Mouse (Mus musculus): ENCODE data around the gene Thsd4. TPM values are rescaled to one million over a fixed set of nuclear protein-coding genes. Genes with fewer than 3 reads are reported as not detected.

Thsd4 gene
- polyA plus RNA-seq, 1 experiment from 2014 or later: 9.4 TPM

DNA sequence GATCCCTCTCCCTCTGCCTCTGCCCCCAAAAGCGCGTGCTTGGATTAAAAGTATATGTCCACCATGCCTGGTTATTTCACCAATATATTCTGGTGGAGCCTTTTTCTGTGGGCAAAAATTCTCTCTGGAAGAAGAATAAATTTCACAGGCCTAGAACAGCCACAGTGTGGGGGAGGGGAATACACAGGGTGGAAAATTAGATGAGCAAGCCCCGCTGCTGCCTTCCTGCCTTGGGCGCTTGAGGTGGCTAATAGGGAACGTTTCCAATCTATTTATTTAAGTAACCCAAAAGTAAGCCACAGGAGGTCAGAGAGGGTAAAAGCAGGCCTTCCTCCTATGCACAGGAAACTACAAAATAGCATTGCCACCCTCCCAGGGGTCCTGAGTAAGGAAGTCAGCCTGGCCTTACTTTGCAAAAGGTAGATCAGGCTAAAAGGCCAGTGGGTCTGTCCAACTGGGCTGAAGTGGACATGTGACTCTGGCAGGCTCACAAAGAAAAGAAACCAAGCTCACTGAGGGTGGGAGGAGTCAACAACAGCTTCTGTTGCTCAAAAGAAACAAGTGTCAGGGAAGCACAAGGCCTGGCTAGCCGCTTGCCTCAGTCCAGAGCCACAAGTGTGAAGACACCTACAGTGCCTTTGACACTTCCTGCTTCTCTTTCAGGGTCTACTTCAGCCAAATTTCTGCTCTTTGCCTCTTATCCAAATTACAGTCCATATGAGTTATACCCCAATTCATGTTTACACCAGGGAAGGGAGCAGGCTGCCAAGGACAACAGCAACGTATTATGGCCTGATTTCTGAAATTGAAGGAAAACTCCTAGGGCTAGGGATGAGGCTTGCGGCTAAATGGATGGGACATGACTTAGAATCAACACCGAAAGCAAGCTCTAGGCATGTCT, 289.6 kb downstream of the Thsd4 start:
- 61% methylated on average over 9 of the region's 9 CpGs for WGBS
- H3K4me2 ChIP-seq: no peak overlapping the region
- no peak overlapping the region for H3K9ac ChIP-seq
- H3K36me3 ChIP-seq (replicated peaks): no peaks in the 10 kb centered on the region
- H3K27me3 ChIP-seq: peaks cover 15% of the 10 kb centered on the region
- ATAC-seq (ENCODE audit: low FRiP score): no peak
- no peaks in the 10 kb centered on the region for H3K9me3 ChIP-seq
- no peak overlapping the region for H3K4me3 ChIP-seq (replicated peaks)
- peaks cover 19% of the 10 kb centered on the region for H3K4me1 ChIP-seq
- H3K27ac ChIP-seq: 0 out of 2 replicates have a peak overlapping the region, but pooled peaks have one; percentile 25

DNA sequence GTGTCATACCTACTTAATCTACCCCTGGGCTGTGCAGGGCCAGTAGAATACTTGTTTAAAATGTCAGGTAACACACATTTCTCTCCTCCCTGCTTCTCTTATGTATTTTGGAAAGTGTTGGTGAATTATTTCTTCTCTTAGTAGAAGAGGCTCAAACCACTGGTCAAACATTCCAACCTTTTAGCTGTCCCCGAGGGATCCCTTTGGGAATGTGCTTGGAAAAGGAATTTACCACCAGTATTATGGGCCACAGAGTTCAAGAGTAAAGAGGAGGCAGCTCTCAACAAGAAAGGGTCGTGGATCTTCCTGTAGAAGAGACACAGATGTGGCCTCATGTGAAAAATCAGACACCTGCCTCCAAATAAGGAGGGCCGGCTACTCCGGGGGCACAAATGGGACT, 292.4 kb downstream of the Thsd4 start:
- no peak overlapping the region for H3K4me3 ChIP-seq (replicated peaks)
- peaks cover 21% of the 10 kb centered on the region for H3K27me3 ChIP-seq
- H3K9ac ChIP-seq: no peak overlapping the region
- peaks cover 27% of the 10 kb centered on the region for H3K4me1 ChIP-seq
- H3K9me3 ChIP-seq: no peaks in the 10 kb centered on the region
- WGBS: 80% methylated on average over 4 of the region's 4 CpGs
- H3K4me2 ChIP-seq: no peak overlapping the region
- no peak overlapping the region for H3K27ac ChIP-seq
- ATAC-seq (ENCODE audit: low FRiP score): no peak
- no peaks in the 10 kb centered on the region for H3K36me3 ChIP-seq (replicated peaks)

GRCm38 (mm10) chr9:60227727-60228126, 294.1 kb downstream of the Thsd4 start:
- peaks cover 43% of the 10 kb centered on the region for H3K4me1 ChIP-seq
- no peaks in the 10 kb centered on the region for H3K9me3 ChIP-seq
- no peak overlapping the region for H3K4me3 ChIP-seq (replicated peaks)
- 83% methylated on average over 7 of the region's 7 CpGs for WGBS
- no peaks in the 10 kb centered on the region for H3K36me3 ChIP-seq (replicated peaks)
- ATAC-seq (ENCODE audit: low FRiP score): no peak
- H3K27me3 ChIP-seq: peaks cover 29% of the 10 kb centered on the region
- no peak overlapping the region for H3K27ac ChIP-seq
- no peak overlapping the region for H3K9ac ChIP-seq
- no peak overlapping the region for H3K4me2 ChIP-seq

DNA sequence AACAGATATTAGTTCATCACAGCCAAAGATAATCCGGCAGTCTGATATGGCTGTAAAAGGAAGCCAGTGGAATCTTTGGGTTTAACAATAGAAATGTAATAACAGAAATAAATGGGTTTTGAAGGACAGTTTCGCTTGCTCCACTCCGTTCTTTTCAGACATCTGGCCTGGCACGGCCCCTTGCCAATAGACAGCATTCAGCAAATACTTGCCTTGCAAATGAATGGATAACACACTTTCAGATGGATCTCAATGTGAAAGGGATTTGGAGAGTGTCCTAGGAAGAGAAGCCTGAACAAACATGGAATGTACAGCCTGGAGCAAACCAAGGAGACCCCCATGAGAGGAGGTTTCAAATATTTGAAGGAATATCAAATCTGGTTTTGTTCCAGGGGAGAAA, 295.2 kb downstream of the Thsd4 start:
- no peak for ATAC-seq (ENCODE audit: low FRiP score)
- Histone ChIP-seq H3K9me3 (no peaks in the 10 kb centered on the region), H3K4me1 (peaks cover 32% of the 10 kb centered on the region), H3K4me2 (no peak overlapping the region), H3K4me3 (replicated peaks) (no peak overlapping the region), H3K9ac (no peak overlapping the region), H3K27me3 (peaks cover 33% of the 10 kb centered on the region), H3K27ac (no peak overlapping the region), H3K36me3 (replicated peaks) (no peaks in the 10 kb centered on the region)
- WGBS: 84% methylated on average over 4 of the region's 4 CpGs

- Histone ChIP-seq H3K27me3 (peaks cover 35% of the 10 kb centered on the region), H3K27ac (no peak overlapping the region), H3K36me3 (replicated peaks) (no peaks in the 10 kb centered on the region), H3K9me3 (no peaks in the 10 kb centered on the region), H3K4me3 (replicated peaks) (no peak overlapping the region), H3K4me1 (peaks cover 29% of the 10 kb centered on the region), H3K4me2 (no peak overlapping the region), H3K9ac (no peak overlapping the region)
- no peak for ATAC-seq (ENCODE audit: low FRiP score)
- 94% methylated on average over 14 of the region's 14 CpGs for WGBS
These were observed 295.7 kb downstream of the Thsd4 start for GRCm38 (mm10) chr9:60226155-60226554.

- 0 out of 2 replicates have a peak overlapping the region, but pooled peaks have one; percentile 27 for H3K27ac ChIP-seq
- H3K9ac ChIP-seq: no peak overlapping the region
- no peaks in the 10 kb centered on the region for H3K9me3 ChIP-seq
- H3K4me2 ChIP-seq: no peak overlapping the region
- no peaks in the 10 kb centered on the region for H3K36me3 ChIP-seq (replicated peaks)
- no peak for ATAC-seq (ENCODE audit: low FRiP score)
- WGBS: 85% methylated on average over 7 of the region's 7 CpGs
- H3K27me3 ChIP-seq: peaks cover 41% of the 10 kb centered on the region
- H3K4me1 ChIP-seq: peaks cover 25% of the 10 kb centered on the region
- no peak overlapping the region for H3K4me3 ChIP-seq (replicated peaks)
These were observed 296.4 kb downstream of the Thsd4 start for GRCm38 (mm10) chr9:60225453-60225852.

- peak; percentile 60 for ATAC-seq (ENCODE audit: low FRiP score)
- 7% methylated on average over 6 of the region's 6 CpGs for WGBS
- no peak overlapping the region for H3K9ac ChIP-seq
These were observed 297.7 kb downstream of the Thsd4 start for GRCm38 (mm10) chr9:60224039-60224695.

GRCm38 (mm10) chr9:60220431-60220830, 301.4 kb downstream of the Thsd4 start:
- Histone ChIP-seq H3K27me3 (peaks cover 35% of the 10 kb centered on the region), H3K36me3 (replicated peaks) (no peaks in the 10 kb centered on the region), H3K4me2 (no peak overlapping the region), H3K4me1 (peaks cover 24% of the 10 kb centered on the region), H3K9ac (no peak overlapping the region), H3K9me3 (no peaks in the 10 kb centered on the region), H3K27ac (no peak overlapping the region), H3K4me3 (replicated peaks) (no peak overlapping the region)
- 92% methylated on average over 2 of the region's 2 CpGs for WGBS
- no peak for ATAC-seq (ENCODE audit: low FRiP score)

More at GRCm38 (mm10) chr9:60224039-60224695, 297.7 kb downstream of the Thsd4 start:
- Histone ChIP-seq H3K9me3 (no peaks in the 10 kb centered on the region), H3K4me3 (replicated peaks) (no peak overlapping the region), H3K36me3 (replicated peaks) (no peaks in the 10 kb centered on the region), H3K4me1 (peaks cover 24% of the 10 kb centered on the region), H3K27me3 (peaks cover 40% of the 10 kb centered on the region), H3K4me2 (0 out of 2 replicates have a peak overlapping the region, but pooled peaks have one; percentile 11), H3K27ac (peak overlapping the region; percentile 62)

DNA sequence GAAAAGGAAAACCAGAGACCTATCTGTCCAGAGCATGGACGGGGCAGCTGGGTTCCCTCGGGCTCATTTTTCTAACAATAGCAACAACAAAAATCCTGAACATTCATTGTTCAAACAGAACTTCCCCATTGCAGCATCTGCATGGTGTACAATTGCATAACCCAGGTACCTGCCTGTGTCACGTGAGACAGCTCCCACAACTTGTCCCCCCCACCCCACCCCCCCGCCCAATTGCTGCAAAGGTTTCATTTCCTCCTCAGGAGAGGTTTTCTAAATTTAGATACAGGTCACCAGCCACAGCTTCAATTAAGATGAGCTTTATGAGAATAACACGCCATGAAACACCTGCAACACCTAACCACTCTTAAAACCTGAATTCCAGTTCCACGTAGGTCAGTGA, 303.4 kb downstream of the Thsd4 start:
- no peak overlapping the region for H3K4me2 ChIP-seq
- H3K36me3 ChIP-seq (replicated peaks): no peaks in the 10 kb centered on the region
- no peaks in the 10 kb centered on the region for H3K9me3 ChIP-seq
- ATAC-seq (ENCODE audit: low FRiP score): no peak
- H3K9ac ChIP-seq: no peak overlapping the region
- WGBS: 80% methylated on average over 6 of the region's 6 CpGs
- H3K27me3 ChIP-seq: peaks cover 28% of the 10 kb centered on the region
- H3K4me1 ChIP-seq: peaks cover 5% of the 10 kb centered on the region
- H3K27ac ChIP-seq: no peak overlapping the region
- H3K4me3 ChIP-seq (replicated peaks): no peak overlapping the region

- no peak overlapping the region for H3K9ac ChIP-seq
- no peak overlapping the region for H3K4me3 ChIP-seq (replicated peaks)
- 0 out of 2 replicates have a peak, but pooled peaks cover 14% of the 10 kb centered on the region for H3K27me3 ChIP-seq
- no peak for ATAC-seq (ENCODE audit: low FRiP score)
- no peak overlapping the region for H3K27ac ChIP-seq
- 91% methylated on average over 6 of the region's 6 CpGs for WGBS
- no peaks in the 10 kb centered on the region for H3K36me3 ChIP-seq (replicated peaks)
- no peaks in the 10 kb centered on the region for H3K4me1 ChIP-seq
- H3K4me2 ChIP-seq: no peak overlapping the region
- H3K9me3 ChIP-seq: no peaks in the 10 kb centered on the region
These were observed 305.8 kb downstream of the Thsd4 start for GRCm38 (mm10) chr9:60216029-60216428.

DNA sequence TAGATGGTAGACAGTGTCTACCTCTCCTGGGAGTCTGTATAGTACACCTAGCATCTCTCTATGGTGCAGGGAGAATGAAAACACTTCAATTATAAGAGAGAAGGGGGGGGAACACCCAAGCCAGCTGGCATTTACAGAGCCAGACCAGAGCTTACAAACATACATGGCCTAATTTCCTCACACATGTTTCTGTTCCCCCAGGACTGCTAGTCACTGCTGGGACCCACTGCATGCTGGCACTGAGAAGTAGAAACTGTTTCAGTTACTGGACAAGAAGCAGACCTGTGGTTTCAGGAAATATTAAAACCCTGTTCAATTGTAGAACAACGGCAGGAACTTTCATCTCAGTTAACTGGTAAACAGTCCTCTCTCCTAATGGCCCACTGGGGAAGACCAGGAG, 308.7 kb downstream of the Thsd4 start:
- Histone ChIP-seq H3K27me3 (no peaks in the 10 kb centered on the region), H3K4me1 (no peaks in the 10 kb centered on the region), H3K9ac (no peak overlapping the region), H3K27ac (no peak overlapping the region), H3K4me2 (no peak overlapping the region), H3K4me3 (replicated peaks) (no peak overlapping the region), H3K36me3 (replicated peaks) (no peaks in the 10 kb centered on the region), H3K9me3 (no peaks in the 10 kb centered on the region)
- no peak for ATAC-seq (ENCODE audit: low FRiP score)
- WGBS: 94% methylated on average over 1 of the region's 1 CpGs

DNA sequence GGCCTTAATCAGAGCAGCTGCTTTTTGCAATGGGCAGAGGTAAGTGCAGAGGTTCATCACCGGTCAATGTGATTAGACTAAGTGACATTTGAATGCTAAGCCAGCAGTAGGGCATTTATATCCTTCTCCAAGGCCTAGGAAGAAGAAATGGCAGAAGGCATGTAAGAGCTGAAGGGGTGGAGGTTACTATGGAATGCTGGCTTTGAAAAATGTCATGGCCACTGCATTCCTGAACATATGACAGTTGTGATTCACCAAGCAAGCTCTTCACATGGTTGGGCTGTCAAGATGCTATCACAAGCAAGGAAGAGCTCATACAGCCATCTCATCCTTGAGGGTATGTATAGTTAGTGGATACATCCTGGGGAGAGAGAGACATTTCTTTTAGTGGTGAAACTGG, 313.0 kb downstream of the Thsd4 start:
- ATAC-seq (ENCODE audit: low FRiP score): no peak
- Histone ChIP-seq H3K27me3 (no peaks in the 10 kb centered on the region), H3K36me3 (replicated peaks) (no peaks in the 10 kb centered on the region), H3K27ac (no peak overlapping the region), H3K4me2 (no peak overlapping the region), H3K9me3 (no peaks in the 10 kb centered on the region), H3K9ac (no peak overlapping the region), H3K4me3 (replicated peaks) (no peak overlapping the region), H3K4me1 (no peaks in the 10 kb centered on the region)
- 95% methylated on average over 1 of the region's 1 CpGs for WGBS

Data from forebrain, embryonic 12.5 days (tissue).